Mouse (Mus musculus) intestine, embryonic 16.5 days (tissue): Measurements from ENCODE around the gene Rcc1. TPM values are rescaled to one million over a fixed set of nuclear protein-coding genes. Genes with fewer than 3 reads are reported as not detected.
"Not testable (repeated sequence)": the region's sequence is repeated elsewhere in the genome, so short reads cannot be mapped to it uniquely, and the experiment has no call there.

Experiments
- ATAC-seq: fragments of 200-750 bp; cut with Nextera tagmentation; 2 replicates; pipeline ENCODE4 v1.8.0; 2017; ENCODE audit warnings: moderate TSS enrichment, moderate library complexity
- H3K27ac ChIP-seq: fragments of 300-500 bp; sonication (generic); 2 replicates; pipeline ENCODE4 v1.5.1; 2014; ENCODE audit warnings: mild to moderate bottlenecking, low read length
- H3K27me3 ChIP-seq: fragments of 300-500 bp; sonication (generic); replicated peaks from 2 replicates; pipeline ENCODE4 v1.6.1; 2014; ENCODE audit warnings: low read length, control low read depth, mixed read lengths; ENCODE audit not compliant: control insufficient read depth, insufficient read depth
- H3K36me3 ChIP-seq: fragments of 300-500 bp; sonication (generic); 2 replicates; pipeline ENCODE4 v1.6.1; 2014; ENCODE audit warnings: low read length, control low read depth; ENCODE audit not compliant: control insufficient read depth, insufficient read depth
- H3K4me1 ChIP-seq: fragments of 300-500 bp; sonication (generic); 2 replicates; pipeline ENCODE4 v1.6.1; 2014; ENCODE audit warnings: low read length, control low read depth, mixed read lengths; ENCODE audit not compliant: control insufficient read depth, insufficient read depth
- H3K4me2 ChIP-seq: fragments of 300-500 bp; sonication (generic); 2 replicates; pipeline ENCODE4 v1.6.1; 2014; ENCODE audit warnings: low read depth, low read length, control low read depth
- H3K4me3 ChIP-seq: fragments of 300-500 bp; sonication (generic); 2 replicates; pipeline ENCODE4 v1.5.1; 2014; ENCODE audit warnings: mild to moderate bottlenecking, low read length
- H3K9ac ChIP-seq: fragments of 300-500 bp; sonication (generic); 2 replicates; pipeline ENCODE4 v1.6.1; 2014; ENCODE audit warnings: low read depth, low read length
- H3K9me3 ChIP-seq: fragments of 300-500 bp; sonication (generic); 2 replicates; pipeline ENCODE4 v1.6.1; 2016; ENCODE audit warnings: low read length, control low read depth; ENCODE audit not compliant: control insufficient read depth
- WGBS: fragments of 180-500 bp; shearing (Covaris S2); extraction: QIAGEN DNeasy Blood & Tissue Kit; methylation state at CpG from one replicate; pipeline ENCODE4 v1.1.7; 2014; 5-methylcytosine and 5-hydroxymethylcytosine counted together
- polyA plus RNA-seq: library from polyadenylated mRNA; unstranded; fragments of >200 nt; fragmentation: Nextera tagmentation; extraction: Ambion mirVana; gene quantifications from 2 replicates; pipeline ENCODE4 v1.2.1, GENCODE M21; 2015

Gene Rcc1
- polyA plus RNA-seq, 1 experiment from 2014 or later: 90.6 TPM

GRCm38 (mm10) chr4:132288840-132289239, 64.6 kb downstream of the Rcc1 start:
- H3K4me1 ChIP-seq, H3K9ac ChIP-seq, H3K9me3 ChIP-seq, H3K27me3 ChIP-seq, H3K4me3 ChIP-seq, ATAC-seq, H3K27ac ChIP-seq, H3K4me2 ChIP-seq: not testable (repeated sequence)
- 73% methylated on average over 2 of the region's 5 CpGs for WGBS
- peaks cover 13% of the 10 kb centered on the region for H3K36me3 ChIP-seq

Other genes starting within 250 kb of the Rcc1 start
- gene Oprd1, start 209.1 kb downstream of the Rcc1 start, polyA plus RNA-seq: 0.22 and 0.26 TPM in 2 replicates
- gene Ythdf2, start 141.3 kb downstream of the Rcc1 start, polyA plus RNA-seq: 62.4 and 73.7 TPM in 2 replicates
- 25.9 and 30.2 TPM in 2 replicates for gene Gmeb1, start 92.0 kb downstream of the Rcc1 start, polyA plus RNA-seq
- 39.8 and 41.1 TPM in 2 replicates for gene Taf12, start 79.2 kb downstream of the Rcc1 start, polyA plus RNA-seq
- 5.3 and 7.8 TPM in 2 replicates for gene Rab42, start 50.2 kb downstream of the Rcc1 start, polyA plus RNA-seq
- 79.6 and 81.1 TPM in 2 replicates for gene Trnau1ap, start 24.1 kb downstream of the Rcc1 start, polyA plus RNA-seq
- gene Phactr4, start 68.9 kb upstream of the Rcc1 start, polyA plus RNA-seq: 15.9 and 17.2 TPM in 2 replicates
- gene Med18, start 110.3 kb upstream of the Rcc1 start, polyA plus RNA-seq: 15.2 and 18.4 TPM in 2 replicates
- 11.6 and 12.4 TPM in 2 replicates for gene Sesn2, start 156.9 kb upstream of the Rcc1 start, polyA plus RNA-seq
- 1,346 and 1,379 TPM in 2 replicates for gene Atpif1, start 180.1 kb upstream of the Rcc1 start, polyA plus RNA-seq
- gene Dnajc8, start 181.9 kb upstream of the Rcc1 start, polyA plus RNA-seq: 140 and 150 TPM in 2 replicates
- gene Ptafr, start 210.5 kb upstream of the Rcc1 start, polyA plus RNA-seq: 1.5 and 1.6 TPM in 2 replicates